Mouse (Mus musculus): ENCODE results near the gene Arhgap31.

GRCm38 (mm10) chr16:38742659-38743131, 29.6 kb upstream of the Arhgap31 start:
- no peak for TF ChIP-seq CTCF (IDR thresholded peaks at IDR 0.05; ENCODE audit: low read depth)
- TF ChIP-seq EP300 (IDR thresholded peaks at IDR 0.05; ENCODE audit: low read depth): no peak
